Mouse (Mus musculus) kidney, postnatal 25 days (tissue): ENCODE data around the gene Grb14.
A peak's percentile ranks its signal among the peaks of the same experiment; 100 is the strongest.

ENCODE experiments used
- DNase-seq, 2 experiments: peaks; one replicate each; pipeline ENCODE4 v3.0.0; 2021; ENCODE audit warnings: mixed read lengths in 2 of 2

The Grb14 gene

DNA sequence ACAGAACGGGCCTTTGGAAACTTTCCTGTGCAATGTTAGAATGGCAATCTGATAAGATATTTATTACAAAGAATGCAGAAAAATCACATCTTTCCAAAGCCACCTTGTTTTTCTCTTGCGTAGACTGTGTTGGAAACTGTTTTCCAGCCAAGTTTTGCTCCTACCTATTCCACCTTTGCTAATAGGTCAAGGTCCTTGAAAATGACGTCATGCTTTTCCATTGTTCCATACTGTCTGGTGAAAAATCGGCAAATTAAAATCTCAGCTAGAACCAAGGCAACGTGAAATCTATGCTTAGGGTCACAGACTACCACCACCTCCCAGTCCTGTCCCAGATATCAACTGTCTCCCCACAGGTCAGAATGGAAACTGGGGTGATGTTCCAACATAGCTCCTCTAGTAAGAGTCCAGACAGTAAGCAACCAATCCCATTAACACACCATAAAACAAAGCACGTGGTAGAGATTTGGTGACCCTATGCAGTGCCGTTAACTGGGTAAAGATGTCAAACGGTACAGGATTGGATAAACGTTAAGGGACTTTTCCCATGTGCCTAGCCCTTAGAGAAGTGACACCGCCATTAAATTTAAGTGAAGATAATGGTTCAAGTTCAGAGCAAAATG lies 50.9 kb downstream of the Grb14 start:
- DNase-seq = no peak

DNA sequence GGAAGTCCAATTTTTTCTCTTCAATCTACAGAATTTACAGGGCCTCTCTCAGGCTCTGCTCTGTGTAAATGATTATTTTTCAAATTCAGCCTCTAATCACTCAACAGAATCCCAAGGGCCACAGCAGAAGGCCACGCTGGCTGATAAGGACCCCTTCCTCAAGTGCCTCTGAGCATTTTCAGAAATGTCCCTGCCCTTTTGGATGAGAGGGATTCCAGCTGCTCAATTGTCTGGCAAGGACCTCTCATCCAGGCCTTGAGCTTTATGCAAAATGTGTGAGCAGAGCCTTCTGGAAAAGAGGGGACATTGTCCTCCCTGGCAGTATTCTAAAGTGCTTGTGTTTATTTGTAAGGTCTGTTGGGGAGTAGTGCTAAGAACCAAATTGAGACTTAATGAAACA lies 51.7 kb downstream of the Grb14 start:
- DNase-seq = no peak

DNA sequence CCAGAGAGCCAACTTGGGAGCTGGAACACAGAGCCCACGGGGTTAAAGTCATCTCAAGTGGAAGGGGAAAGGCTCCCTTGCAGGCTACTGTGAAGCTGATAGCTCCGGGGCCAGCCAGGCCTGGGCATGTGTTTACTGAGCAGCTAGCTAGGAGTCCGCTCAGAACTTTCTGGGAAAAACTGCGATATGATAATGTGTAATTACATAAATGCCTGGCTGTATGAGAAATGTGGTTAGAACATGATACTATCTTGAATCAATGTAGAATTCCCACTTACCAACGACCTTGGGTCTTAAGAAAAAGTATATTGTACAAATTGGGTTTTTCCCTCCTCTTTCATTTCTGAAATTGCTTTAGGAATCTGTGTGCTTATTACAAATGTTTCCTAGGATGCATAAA lies 53.0 kb downstream of the Grb14 start:
- no peak for DNase-seq

DNA sequence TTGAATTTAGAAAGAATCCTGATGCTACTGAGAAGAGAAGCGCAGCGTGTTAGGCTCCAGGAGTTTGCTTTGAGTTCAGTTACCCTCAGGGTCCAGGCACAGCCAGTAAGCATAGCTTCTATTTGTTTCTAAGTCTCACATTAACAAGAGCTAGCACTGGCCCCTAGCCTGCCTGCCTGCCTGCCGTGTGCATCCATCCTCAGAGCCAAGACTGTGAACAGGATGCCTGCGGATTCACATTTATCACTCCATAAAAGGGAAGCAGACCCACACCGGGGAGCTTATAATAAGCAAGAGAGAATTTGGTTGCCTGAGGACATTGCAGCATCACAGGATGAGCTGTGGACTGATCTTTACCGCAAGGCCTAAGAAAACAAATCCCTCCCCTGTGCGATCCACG lies 53.8 kb downstream of the Grb14 start:
- no peak for DNase-seq

DNA sequence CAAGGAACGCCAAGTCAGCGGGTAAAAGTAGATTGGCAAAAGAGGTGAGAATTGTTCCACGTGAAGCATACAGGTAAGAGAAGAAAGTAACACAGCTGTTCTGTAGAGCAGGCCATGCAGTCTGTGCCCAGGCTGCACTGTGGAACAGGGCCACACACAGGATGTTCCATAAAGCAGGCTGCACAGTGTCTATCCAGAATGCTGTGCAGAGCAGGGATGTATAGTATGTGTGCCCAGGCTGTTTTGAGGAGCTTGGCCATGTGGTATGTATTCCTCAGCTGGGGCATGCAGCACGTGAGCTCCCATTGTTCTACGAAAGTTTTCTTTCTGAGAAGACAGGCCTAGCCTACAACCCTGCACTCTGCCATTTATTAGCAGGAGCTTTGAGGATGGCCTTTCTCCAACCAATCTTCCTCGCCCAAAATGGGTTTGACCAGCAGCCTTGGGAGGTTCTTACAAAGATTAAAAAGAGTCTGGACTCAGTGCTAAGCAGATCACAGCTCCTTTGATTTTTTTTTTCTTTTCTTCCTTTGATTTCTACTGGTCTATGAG lies 57.8 kb downstream of the Grb14 start:
- no peak for DNase-seq

DNA sequence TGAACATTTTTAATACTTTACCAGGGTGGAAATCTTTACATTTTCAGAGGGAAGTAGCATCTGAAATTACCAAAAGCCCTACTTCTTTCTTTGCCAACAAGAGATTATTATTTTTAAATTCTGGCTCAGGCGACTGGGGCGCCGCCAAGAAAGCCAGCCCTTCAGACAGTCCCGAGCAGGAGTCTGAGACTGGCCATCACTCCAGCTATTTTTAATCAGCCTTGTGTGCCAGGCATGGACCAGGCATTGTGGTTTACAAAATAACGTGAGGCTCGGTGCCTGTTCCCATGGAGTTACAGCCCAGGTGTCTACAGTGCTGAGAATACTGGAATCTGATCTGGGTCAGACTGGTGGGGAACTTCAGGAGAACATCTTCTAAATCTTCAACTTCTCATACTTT lies 58.5 kb downstream of the Grb14 start:
- DNase-seq = no peak

DNA sequence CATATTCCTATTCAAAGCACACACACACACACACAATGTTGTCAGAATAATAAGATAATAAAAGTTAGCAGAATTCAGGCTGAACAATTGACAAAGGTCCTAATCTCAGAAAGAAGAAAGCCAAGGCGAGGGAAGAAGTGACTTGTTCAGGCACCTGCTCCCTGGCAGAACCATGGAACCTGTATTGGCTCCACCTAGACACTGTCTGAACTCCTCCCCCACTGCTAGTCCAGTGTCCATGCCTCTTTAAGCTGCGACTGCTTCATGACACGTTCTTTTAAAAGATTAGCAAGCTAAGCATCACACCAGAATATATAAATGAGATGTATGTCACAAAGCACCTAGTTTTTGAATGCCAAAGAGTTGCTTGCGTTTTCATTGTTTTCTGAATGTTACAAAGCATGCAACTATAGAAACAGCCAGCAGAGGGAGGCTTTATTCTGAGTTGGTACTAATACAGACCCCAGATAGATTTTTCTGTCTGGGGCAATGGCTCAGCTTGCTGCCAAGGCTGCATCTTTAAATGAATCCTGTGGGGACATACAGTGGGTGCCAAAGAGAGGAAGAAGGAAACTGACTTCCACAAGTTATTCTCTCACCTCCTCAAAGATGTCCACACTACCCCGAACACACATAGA lies 59.4 kb downstream of the Grb14 start:
- peak in 1 of 2 experiments; percentile 70 for DNase-seq

DNA sequence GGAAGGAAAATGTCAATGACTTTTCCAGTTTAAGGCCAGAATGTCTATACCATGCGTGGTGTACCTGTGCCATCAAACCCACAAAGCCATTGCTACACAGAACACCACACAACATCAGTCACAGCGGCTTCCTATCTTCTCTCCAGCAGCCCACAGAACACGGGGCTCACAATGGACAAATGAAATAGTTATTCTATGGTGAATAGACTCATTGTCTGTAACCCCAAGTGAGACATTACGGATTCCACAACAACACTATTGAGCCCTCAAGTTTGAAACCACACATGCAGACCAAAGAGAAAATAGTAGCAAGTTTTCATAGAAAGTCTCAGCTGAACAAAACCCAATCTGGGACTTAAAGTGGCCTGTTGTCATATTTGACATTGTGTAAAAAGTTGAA lies 62.6 kb downstream of the Grb14 start:
- DNase-seq = no peak

DNA sequence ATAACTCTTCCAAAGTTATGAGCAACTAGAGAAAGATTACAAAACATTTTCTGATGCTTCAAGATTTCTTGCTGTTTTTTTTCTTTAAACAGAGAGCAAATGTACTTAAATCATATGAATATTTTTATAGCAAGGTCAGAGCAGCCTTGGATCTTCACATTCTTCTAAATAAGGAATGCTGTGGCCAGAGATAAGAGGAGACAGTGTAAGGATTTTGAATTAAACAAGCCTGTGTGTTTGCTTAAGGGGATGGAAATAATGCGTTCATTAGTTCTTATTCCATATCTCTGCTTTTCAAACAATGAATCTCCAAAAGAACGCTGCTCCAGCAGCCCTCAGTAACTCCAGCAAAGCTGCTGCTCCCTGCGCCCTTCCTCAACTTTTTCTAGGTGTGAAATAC lies 63.4 kb downstream of the Grb14 start:
- no peak for DNase-seq

DNA sequence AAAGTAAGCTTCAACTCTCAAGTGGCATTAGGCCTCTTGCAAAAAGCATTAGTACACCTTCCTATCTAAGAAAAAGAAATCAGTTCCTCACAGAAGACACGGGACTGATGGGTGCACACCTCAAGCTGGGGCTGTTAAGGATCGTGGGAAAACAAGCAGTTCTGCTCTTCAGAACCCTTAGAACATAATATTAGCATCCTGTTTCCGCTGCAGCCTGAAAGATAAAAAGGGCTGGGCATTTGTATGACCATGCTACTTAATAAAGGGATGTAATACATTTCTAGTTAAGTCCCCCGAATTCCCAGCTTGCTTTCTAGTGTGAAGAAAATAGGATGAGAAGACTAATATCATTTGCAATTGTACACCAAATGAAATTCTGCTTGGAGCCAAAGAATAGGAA lies 65.1 kb downstream of the Grb14 start:
- no peak for DNase-seq

DNA sequence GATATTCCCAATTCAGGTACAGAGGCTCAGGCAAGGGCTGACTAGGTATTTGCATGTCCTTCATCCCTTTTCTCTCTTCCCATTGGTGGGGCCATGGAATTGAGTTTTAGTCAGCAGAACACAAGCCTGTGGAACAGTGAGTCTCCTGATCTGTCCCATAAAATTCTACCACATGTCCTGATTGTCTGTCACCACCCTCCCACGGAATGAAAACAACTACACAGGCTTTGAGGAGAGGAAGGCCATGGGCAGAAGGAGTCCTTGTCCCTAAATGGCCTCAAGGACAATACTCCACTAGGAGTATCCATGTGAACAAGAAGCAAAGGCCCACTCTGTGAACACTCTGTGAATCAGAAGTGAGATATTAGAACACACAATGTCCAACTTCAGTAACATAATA lies 69.3 kb downstream of the Grb14 start:
- DNase-seq = no peak

DNA sequence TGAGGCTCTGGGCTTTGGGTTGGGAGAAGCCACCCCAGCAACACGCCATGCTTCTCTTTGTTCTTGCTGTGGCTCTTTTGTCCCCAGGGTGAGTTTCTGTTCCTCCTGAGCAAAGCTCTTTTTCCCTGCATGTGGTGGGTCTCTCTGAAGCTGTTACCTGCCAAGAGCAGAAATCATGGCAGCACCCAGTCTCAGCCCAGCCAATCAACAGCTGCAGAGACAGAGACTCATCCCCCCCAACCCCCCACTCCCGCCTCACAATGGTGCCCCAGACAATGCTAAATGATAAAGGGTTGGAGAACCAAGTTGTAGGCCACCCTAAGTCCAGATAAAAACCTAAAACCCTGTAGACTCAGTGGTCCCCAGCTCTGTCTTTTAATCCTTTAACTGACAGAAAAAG lies 75.6 kb downstream of the Grb14 start:
- DNase-seq = no peak

DNA sequence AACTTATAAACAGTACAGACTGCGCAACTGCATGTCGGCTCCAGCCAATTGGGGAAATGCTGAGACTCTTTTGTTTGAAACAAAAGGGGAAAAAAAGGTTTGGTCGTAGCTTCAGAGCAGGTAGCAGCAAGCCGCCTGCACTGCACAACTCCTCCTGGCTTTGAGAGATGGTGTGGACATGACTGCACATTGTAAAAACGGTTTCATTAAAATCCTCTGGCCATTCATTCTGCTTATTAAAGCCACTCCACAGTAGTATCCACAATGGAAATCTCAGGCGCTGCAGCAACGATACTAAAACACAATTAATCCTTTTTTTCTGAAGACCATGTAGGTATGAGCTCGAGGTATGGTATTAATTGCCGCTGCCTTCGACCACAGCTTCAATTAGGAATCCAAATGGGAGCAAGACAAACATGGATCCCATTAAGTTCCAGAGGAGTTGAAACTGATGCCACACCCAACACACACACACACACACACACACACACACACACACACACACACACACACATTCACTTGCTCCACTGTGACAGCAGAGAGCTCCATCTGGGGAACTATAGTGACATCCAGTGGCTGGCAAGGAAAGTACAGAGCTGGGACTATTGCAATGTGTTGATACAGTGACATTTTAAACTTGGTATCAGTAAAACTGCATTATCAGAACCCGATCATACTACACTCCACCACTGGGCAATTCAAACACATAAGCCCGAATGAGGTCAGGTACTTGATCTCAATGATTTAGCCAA lies 76.2 kb downstream of the Grb14 start:
- peak; percentile 33 to 39 for DNase-seq

DNA sequence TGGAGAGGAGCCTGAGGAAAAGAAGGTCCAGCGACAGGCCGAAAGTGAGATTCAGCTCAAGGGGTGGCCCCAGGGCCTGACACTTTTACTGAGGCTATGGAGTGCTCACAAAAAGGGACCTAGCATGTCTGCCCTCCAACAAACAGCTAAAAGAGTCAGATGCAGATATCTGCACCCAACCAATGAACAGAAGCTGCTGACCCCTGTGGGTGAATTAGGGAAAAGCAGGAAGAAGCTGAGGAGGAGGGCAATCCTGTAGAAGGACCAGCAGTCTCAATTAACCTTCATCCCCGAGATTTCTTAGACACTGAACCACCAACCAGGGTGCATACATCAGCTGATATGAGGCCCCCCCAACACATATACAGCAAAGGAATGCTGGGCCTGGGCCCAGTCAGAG lies 77.3 kb downstream of the Grb14 start:
- no peak for DNase-seq

DNA sequence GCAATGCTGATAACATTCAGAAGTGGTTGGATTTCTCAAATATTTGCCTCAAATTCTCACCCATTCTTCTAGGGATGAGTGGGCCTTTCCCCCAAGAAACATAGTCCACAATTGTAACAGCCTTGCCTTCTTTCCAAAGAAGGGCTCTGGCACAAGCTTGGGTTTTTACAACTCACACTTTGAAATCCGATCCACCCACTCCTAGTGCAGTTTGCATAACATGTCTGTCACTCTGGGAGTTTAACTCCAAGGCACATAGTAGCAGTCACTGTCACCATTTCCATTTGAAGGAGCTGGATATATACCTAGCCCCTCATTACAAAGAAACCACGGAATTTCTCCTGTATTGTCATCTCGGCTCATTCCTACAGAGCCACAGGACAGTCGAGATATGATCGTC lies 103.9 kb downstream of the Grb14 start:
- DNase-seq = no peak

DNA sequence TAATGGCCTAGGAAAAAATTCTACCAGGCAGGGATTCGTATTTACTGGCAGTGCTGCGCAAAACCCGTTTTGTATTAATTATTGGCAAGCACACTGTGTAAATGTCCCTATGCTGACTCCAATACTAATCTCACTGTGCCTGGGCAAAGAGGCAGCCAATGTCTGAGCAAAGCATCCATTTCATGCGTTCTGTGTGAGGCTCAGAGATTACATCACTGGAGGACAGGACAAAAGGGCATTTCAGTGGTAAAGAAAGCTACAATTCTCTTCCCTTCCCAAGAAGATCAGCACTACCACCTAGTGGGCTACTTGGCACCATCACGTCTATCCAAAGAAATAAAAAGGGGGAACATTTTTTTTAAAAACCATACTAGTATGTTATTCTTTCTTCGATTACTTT lies 109.3 kb downstream of the Grb14 start:
- DNase-seq = no peak

DNA sequence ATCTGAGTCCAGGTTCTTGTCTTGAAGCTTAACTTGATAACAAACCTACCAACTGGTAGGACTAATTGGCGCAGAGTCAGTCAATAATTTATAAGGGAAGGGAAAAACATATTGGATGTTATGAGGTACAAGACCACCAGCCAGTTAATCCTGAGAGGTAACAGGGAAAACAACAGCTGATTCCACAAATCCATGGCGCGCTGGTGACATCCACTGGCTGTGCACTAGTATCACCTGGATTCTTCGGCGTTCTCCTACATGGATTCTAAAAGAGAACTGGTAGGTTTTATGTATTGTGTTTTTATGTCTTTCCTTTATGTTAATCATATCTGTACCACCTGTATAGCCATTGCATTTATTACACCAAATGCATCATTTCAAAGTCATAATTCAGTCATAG lies 119.9 kb downstream of the Grb14 start:
- no peak for DNase-seq

DNA sequence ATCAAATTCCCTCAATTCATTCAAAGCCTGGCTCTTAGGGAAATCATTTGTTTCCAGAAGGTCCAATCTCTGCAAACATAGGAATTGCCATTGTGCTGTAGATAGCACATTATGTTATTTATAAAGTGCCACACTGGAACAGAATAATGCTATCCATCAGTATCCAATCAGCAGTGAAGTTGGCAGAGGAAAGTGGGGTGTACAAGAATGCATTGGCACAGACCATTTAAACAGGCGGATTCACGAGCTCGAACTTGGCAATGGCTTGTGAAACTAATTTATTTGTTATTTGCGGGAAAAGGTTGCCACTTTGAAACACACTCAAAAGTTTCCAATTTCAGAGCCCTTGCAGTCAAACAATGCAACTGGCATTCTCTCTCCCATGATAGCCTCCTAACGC lies 126.9 kb downstream of the Grb14 start:
- no peak for DNase-seq

DNA sequence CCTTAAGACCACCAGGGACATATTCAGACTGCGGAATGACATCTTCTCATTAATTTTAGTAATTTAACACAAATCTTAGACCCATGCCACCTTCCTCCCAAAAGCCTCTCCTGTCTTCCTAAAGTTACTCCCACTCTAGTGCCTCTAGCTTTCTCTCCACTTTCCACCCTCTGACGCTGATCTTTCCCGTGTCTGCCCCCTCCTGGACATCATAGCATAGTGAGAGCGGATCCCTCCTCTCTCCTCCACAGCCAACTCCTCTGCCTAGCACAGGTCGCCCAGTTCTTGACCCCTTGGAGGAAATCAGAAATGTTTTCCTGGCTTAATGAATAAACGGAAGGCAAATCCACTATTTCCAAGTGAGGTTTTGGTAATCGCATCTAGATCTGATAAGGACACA lies 131.6 kb downstream of the Grb14 start:
- no peak for DNase-seq

DNA sequence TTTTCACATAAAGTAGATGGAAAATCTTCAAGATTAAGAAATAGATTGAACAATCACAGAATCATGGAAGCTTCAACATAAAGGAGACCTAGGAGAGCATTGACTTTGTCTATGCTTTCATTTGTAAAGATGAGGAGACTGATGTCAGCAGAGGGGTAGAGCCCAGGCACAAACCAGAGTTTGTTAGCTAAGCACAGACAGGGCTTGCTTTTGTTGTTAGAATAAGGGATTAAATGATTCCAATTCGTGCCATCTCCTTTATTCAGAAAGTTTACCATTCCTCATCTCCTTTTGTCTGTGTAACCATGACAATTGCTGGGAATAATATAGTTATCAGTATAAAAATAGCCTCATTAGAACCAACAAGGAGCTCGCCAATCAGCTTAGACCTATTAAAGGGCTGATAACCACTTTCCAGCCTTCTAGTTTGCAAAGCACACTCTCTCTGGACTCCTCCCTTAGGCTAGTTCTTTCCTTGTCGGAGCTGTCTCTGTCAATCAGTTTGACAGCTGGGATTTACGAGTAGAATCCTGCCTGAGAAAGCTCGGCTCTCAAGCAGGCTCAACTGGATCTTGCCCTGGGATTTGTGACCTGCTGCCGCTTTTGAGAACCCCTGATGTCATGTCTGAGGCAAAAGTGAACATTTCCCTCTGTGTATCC lies 137.6 kb downstream of the Grb14 start:
- DNase-seq = no peak

DNA sequence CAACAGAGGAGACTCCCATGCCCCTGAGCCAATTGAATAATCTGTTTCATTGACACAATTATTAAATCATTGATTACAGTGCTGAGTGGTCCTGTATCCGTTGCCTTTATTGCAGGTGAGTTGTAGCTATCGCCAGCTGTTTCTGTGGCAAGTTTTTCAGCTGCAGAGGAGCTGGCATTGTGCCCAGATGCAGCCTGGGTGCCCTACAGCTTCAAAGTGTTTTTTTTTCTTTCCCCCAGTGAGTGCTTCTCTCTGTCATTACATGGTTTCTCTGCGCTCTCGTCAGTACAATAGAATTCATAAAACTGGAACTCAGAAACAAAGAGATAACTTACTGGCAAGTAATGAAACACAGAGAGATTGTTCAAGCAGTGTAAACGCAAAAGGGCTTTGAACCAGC lies 139.1 kb downstream of the Grb14 start:
- DNase-seq = peak in 1 of 2 experiments; percentile 28

DNA sequence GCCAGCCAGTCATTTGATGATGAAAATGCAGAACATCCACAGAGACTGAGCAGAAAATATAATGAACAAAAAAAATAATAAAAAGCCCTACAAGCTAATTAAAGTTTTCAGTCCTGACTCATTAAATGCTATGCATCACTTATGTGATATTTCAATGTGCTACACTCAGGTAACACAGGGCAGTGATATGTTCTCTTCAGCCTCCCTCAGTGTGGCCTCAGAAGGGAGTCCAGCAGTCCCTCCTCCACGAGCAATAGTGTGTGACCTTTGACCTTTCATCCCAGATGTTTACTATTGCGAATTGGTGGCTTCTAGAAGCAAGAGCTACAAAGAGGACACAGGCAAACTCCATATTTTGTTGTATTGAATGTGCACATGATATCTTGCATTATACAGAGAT lies 146.5 kb downstream of the Grb14 start:
- no peak for DNase-seq
